Mouse (Mus musculus) heart, embryonic 14.5 days (tissue): ENCODE measurements around the gene Mylpf. TPM values are rescaled to one million over a fixed set of nuclear protein-coding genes. Genes with fewer than 3 reads are reported as not detected.

Experiments
- ATAC-seq: fragments of 200-750 bp; cut with Nextera tagmentation; 2 replicates; pipeline ENCODE4 v1.8.0; 2017; ENCODE audit warnings: low read depth, moderate TSS enrichment; ENCODE audit not compliant: insufficient number of reproducible peaks, insufficient read depth, low FRiP score
- H3K27ac ChIP-seq, 2 experiments: fragments of 200-500 bp in 1 of 2; fragments of 300-500 bp in 1 of 2; sonication (generic) in 1 of 2; replicated peaks in 1 of 2; 2 replicates each; pipeline ENCODE4 v1.5.1; 2012 to 2014; ENCODE audit warnings: low read depth in 2 of 2, low read length in 2 of 2, control low read depth in 1 of 2, mild to moderate bottlenecking in 1 of 2, mixed read lengths in 1 of 2; ENCODE audit not compliant: control insufficient read depth in 1 of 2, insufficient read depth in 1 of 2
- H3K27me3 ChIP-seq: fragments of 300-500 bp; sonication (generic); 2 replicates; pipeline ENCODE4 v1.6.1; 2014; ENCODE audit warnings: mild to moderate bottlenecking, low read length, control low read depth; ENCODE audit not compliant: control insufficient read depth, insufficient read depth
- H3K36me3 ChIP-seq: fragments of 300-500 bp; sonication (generic); 2 replicates; pipeline ENCODE4 v1.6.1; 2014; ENCODE audit warnings: mild to moderate bottlenecking, control low read depth, low read length, mixed read lengths; ENCODE audit not compliant: control insufficient read depth, insufficient read depth
- H3K4me1 ChIP-seq, 2 experiments: fragments of 200-500 bp in 1 of 2; fragments of 300-500 bp in 1 of 2; sonication (generic) in 1 of 2; 2 replicates each; pipeline ENCODE4 v1.6.1; 2012 to 2014; ENCODE audit warnings: low read length in 2 of 2, control low read depth in 1 of 2, mixed read lengths in 1 of 2; ENCODE audit not compliant: control insufficient read depth in 2 of 2, insufficient read depth in 2 of 2
- H3K4me2 ChIP-seq: fragments of 300-500 bp; sonication (generic); 2 replicates; pipeline ENCODE4 v1.6.1; 2014; ENCODE audit warnings: mild to moderate bottlenecking, low read length
- H3K4me3 ChIP-seq, 2 experiments: fragments of 200-500 bp in 1 of 2; fragments of 300-500 bp in 1 of 2; sonication (generic) in 1 of 2; 2 replicates each; pipeline ENCODE4 v1.5.1; 2012 to 2014; ENCODE audit warnings: low read length in 2 of 2, mild to moderate bottlenecking in 2 of 2, control low read depth in 1 of 2, low read depth in 1 of 2, moderate library complexity in 1 of 2; ENCODE audit not compliant: control insufficient read depth in 1 of 2, insufficient read depth in 1 of 2
- H3K9ac ChIP-seq: fragments of 300-500 bp; sonication (generic); 2 replicates; pipeline ENCODE4 v1.6.1; 2014; ENCODE audit warnings: mild to moderate bottlenecking, low read length
- H3K9me3 ChIP-seq: fragments of 300-500 bp; sonication (generic); 2 replicates; pipeline ENCODE4 v1.6.1; 2016; ENCODE audit warnings: low read length, control low read depth; ENCODE audit not compliant: control insufficient read depth
- WGBS: fragments of 180-500 bp; shearing (Covaris S2); extraction: QIAGEN DNeasy Blood & Tissue Kit; methylation state at CpG from one replicate; pipeline ENCODE4 v1.1.7; 2014; 5-methylcytosine and 5-hydroxymethylcytosine counted together
- polyA plus RNA-seq: library from polyadenylated mRNA; unstranded; fragments of >200 nt; fragmentation: Nextera tagmentation; extraction: Ambion mirVana; gene quantifications from 2 replicates; pipeline ENCODE4 v1.2.1, GENCODE M21; 2014

Mylpf gene
- polyA plus RNA-seq, 1 experiment from 2014 or later: 14.9 TPM

GRCm38 (mm10) chr7:127213930-127214329 is 5.2 kb downstream of the Mylpf start:
- Histone ChIP-seq H3K4me1 (peaks cover 26 to 38% of the 10 kb centered on the region in 2 experiments), H3K27me3 (no peaks in the 10 kb centered on the region), H3K27ac (no peak overlapping the region), H3K9ac (peak overlapping the region; percentile 74; the same call in 1 of the 2 replicates), H3K4me3 (no peak overlapping the region), H3K36me3 (no peaks in the 10 kb centered on the region), H3K9me3 (no peaks in the 10 kb centered on the region), H3K4me2 (peak overlapping the region; percentile 71)
- no peak for ATAC-seq
- 51% methylated on average over 12 of the region's 12 CpGs for WGBS

DNA sequence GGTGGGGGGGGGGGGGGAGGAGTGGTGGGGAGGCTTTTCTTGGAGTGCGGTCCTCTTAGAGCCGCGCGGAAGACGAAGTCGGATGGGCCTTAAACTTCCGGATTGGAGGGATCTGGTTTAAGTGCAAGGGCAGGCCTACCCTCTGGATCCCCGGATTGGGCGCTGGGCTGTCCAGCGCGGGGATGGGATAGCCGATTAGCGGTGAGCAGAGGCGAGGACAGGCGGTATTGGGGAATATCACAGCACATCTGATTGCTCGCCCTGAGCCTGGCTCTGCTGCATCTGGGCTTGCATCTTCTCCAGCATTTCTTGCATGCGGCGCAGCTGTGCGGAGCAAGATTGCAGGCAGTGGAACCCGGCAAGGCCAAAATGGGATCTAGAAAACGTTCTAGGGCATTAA is 5.8 kb downstream of the Mylpf start:
- 30% methylated on average over 21 of the region's 21 CpGs for WGBS
- peak overlapping the region in 1 of 2 experiments; percentile 39; a peak in 1 of 4 replicates for H3K27ac ChIP-seq

GRCm38 (mm10) chr7:127214981-127215871 is 6.5 kb downstream of the Mylpf start:
- H3K4me2 ChIP-seq: peak overlapping the region; percentile 71
- peaks cover 26 to 34% of the 10 kb centered on the region in 2 experiments for H3K4me1 ChIP-seq
- peak overlapping the region in 1 of 2 experiments; percentile 39; a peak in 1 of 4 replicates for H3K27ac ChIP-seq
- 19% methylated on average over 33 of the region's 33 CpGs for WGBS
- no peak for ATAC-seq
- H3K9ac ChIP-seq: peak overlapping the region; percentile 74
- no peaks in the 10 kb centered on the region for H3K36me3 ChIP-seq
- peak overlapping the region; percentile 41 to 51 for H3K4me3 ChIP-seq
- H3K27me3 ChIP-seq: no peaks in the 10 kb centered on the region
- no peaks in the 10 kb centered on the region for H3K9me3 ChIP-seq

More for the DNA sequence above, 5.8 kb downstream of the Mylpf start:
- H3K4me1 ChIP-seq: peaks cover 26 to 36% of the 10 kb centered on the region in 2 experiments
- H3K9me3 ChIP-seq: no peaks in the 10 kb centered on the region
- H3K36me3 ChIP-seq: no peaks in the 10 kb centered on the region
- no peaks in the 10 kb centered on the region for H3K27me3 ChIP-seq
- peak overlapping the region; percentile 41 to 51 for H3K4me3 ChIP-seq
- peak overlapping the region; percentile 74 for H3K9ac ChIP-seq
- peak overlapping the region; percentile 71 for H3K4me2 ChIP-seq
- ATAC-seq: no peak

DNA sequence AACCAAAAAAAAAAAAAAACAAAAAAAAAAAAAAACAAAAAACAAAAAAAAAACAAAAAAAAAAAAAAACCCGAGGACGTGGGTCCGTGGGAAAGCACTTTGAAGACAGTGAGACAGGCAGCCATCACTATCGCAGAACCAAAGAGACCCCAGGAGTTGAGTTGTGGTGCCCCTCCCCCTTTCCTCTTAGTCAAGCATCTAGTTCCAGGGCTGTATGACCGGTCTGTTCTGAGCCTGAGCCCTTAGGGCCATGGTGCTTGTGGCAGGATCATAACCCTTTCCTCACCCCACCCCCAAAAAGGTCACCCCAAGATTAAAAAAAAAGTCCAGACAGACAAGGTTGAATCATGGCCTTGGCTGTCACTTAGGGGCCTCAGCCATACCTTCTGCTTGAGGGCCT is 7.6 kb downstream of the Mylpf start:
- Histone ChIP-seq H3K4me2 (no peak overlapping the region), H3K4me1 (peaks cover 26 to 31% of the 10 kb centered on the region in 2 experiments), H3K9ac (no peak overlapping the region), H3K27me3 (no peaks in the 10 kb centered on the region), H3K27ac (no peak overlapping the region), H3K4me3 (no peak overlapping the region), H3K36me3 (no peaks in the 10 kb centered on the region), H3K9me3 (no peaks in the 10 kb centered on the region)
- ATAC-seq: no peak
- WGBS: 81% methylated on average over 5 of the region's 5 CpGs

- Histone ChIP-seq H3K4me3 (no peak overlapping the region), H3K27me3 (no peaks in the 10 kb centered on the region), H3K36me3 (no peaks in the 10 kb centered on the region), H3K9ac (peak overlapping the region; percentile 34; the same call in 1 of the 2 replicates), H3K9me3 (no peaks in the 10 kb centered on the region), H3K4me1 (peaks cover 26 to 28% of the 10 kb centered on the region in 2 experiments), H3K27ac (peak overlapping the region; percentile 79 to 81), H3K4me2 (peak overlapping the region; percentile 42)
- no peak; the same call in 1 of the 2 replicates for ATAC-seq
- 34% methylated on average over 6 of the region's 6 CpGs for WGBS
Observed at GRCm38 (mm10) chr7:127217475-127217874, 8.8 kb downstream of the Mylpf start.

DNA sequence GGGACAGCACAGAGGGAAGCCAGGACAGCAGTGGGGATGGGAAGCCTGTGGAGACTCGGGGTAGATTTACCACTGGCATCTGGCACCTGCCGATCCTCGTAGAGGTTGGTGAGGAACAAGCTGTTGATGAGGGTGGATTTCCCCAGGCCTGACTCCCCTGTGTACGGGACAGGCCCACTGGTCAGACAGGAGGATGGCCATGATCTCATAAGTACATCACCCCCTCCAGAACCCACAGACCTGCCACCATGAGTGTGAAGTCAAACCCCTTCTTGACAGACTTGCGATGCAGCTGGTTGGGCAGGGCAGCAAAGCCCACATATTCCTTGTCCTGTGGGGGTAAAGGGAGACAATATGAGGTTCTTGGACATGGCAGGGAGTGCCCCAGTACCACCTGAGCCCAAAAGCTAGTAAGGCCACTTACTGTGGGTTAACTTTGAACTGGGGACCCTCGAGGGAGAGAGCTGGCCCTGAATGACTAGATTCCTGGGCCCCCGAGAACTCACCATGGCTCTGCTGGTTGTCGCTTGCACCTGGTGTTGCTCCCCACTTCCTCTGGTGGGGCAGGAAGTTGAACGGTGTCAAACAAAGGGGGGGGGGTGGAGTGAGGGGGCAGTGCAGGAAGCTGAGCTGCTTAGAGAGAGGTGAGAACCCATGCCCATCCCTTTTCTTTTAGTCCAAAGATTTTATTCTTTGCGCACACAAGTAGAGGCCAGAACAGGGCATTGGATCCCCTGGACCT is 9.4 kb downstream of the Mylpf start:
- ATAC-seq: no peak
- Histone ChIP-seq H3K36me3 (no peaks in the 10 kb centered on the region), H3K4me1 (peaks cover 26 to 28% of the 10 kb centered on the region in 2 experiments), H3K27ac (peak overlapping the region; percentile 79 to 81), H3K9ac (peak overlapping the region; percentile 34; the same call in 1 of the 2 replicates), H3K27me3 (no peaks in the 10 kb centered on the region), H3K4me2 (peak overlapping the region; percentile 42), H3K4me3 (no peak overlapping the region), H3K9me3 (no peaks in the 10 kb centered on the region)
- 54% methylated on average over 10 of the region's 10 CpGs for WGBS

- no peaks in the 10 kb centered on the region for H3K27me3 ChIP-seq
- H3K9ac ChIP-seq: no peak overlapping the region
- no peaks in the 10 kb centered on the region for H3K36me3 ChIP-seq
- peaks cover 26 to 27% of the 10 kb centered on the region in 2 experiments for H3K4me1 ChIP-seq
- H3K4me2 ChIP-seq: no peak overlapping the region
- no peak overlapping the region for H3K4me3 ChIP-seq
- H3K9me3 ChIP-seq: no peaks in the 10 kb centered on the region
- WGBS: 96% methylated on average over 4 of the region's 4 CpGs
- ATAC-seq: no peak
- no peak overlapping the region for H3K27ac ChIP-seq
Observed at GRCm38 (mm10) chr7:127218670-127219069, 10.0 kb downstream of the Mylpf start.
